9 mouse cellular contexts compared by ENCODE assay signal in the genomic region with DNA sequence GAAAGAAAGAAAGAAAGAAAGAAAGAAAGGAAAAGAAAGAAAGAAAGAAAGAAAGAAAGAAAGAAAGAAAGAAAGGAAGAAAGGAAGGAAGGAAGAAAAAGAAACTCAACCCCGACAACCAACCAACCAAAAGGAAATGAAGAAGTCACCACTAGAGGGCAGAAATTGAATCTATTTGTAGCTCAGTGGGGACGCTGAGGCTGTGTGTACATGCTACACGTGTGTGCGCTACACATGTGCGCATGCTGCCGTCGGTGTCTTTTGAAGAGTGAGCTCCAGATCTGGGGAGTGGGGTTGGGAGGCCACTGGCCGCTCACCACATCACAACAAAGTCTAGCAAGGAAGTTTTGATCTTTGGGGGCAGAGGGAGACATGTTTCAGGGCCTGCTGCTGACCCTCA. TPM values are rescaled to one million over a fixed set of nuclear protein-coding genes. Genes with fewer than 3 reads are reported as not detected.
DNase-seq lines count a peak whose midpoint lies in the region; ATAC-seq and TF ChIP-seq lines count a peak whose summit lies in the region.
"Had no signal": no experiment of that assay in that cellular context is flagged by ENCODE, and none has a peak within 500 bp of the region (broad histone marks: within the 10 kb centered on the region; RNA-seq: fewer than 3 reads in every experiment).

No protein-coding gene starts in this region.

- no peaks in the 10 kb centered on the region for H3K79me2 ChIP-seq in CH12.LX (replicated peaks; ENCODE audit: control insufficient read depth, extremely low read depth, insufficient read depth, poor library complexity, severe bottlenecking)

- in situ Hi-C loops in CH12.LX (cut with MboI; ENCODE audit: low pct_ligation_motif_present, low pct_unique_long_range_greater_than_20kb, low sequenced_read_pairs): no loop called here

- TF ChIP-seq CTCF in kidney, postnatal 0 days (IDR thresholded peaks at IDR 0.05; ENCODE audit: low read depth): peak; percentile 71
- TF ChIP-seq CTCF in CH12.LX (conservative IDR thresholded peaks at IDR 0.05 in 1 of 2, IDR thresholded peaks at IDR 0.05 in 1 of 2; ENCODE audit: low read depth in 2 of 2, low read length in 2 of 2): peak in 1 of 2 experiments; percentile 77; a peak in 2 of 4 replicates

- no peaks in the 10 kb centered on the region for H3K27me3 ChIP-seq in kidney, postnatal 0 days (ENCODE audit: insufficient read depth, low read length)
- H3K27me3 ChIP-seq in CH12.LX (replicated peaks): no peaks in the 10 kb centered on the region

- no peaks in the 10 kb centered on the region for H3K9me3 ChIP-seq in kidney, postnatal 0 days (replicated peaks; ENCODE audit: low read length)
- H3K9me3 ChIP-seq in CH12.LX (replicated peaks; ENCODE audit: low read length): no peaks in the 10 kb centered on the region

- dilution Hi-C loops in CH12.LX (cut with MboI; ENCODE audit: extremely low pct_ligation_motif_present, extremely low pct_unique_long_range_greater_than_20kb, low sequenced_read_pairs): no loop called here

- no peak overlapping the region for H3K4me2 ChIP-seq in kidney, postnatal 0 days (ENCODE audit: low read length)
- no peak overlapping the region for H3K4me2 ChIP-seq in CH12.LX (ENCODE audit: insufficient read depth, low read depth, poor library complexity, severe bottlenecking)

- H3K4me1 ChIP-seq in kidney, postnatal 0 days (replicated peaks; ENCODE audit: insufficient read depth, low read length): no peaks in the 10 kb centered on the region
- peaks cover 14 to 54% of the 10 kb centered on the region in 2 experiments; a peak in 3 of 4 replicates for H3K4me1 ChIP-seq in CH12.LX (ENCODE audit: control insufficient read depth in 1 of 2, insufficient read depth in 2 of 2)

- DNase-seq in kidney, postnatal 0 days (ENCODE audit: low spot score): peak; percentile 70
- no peak for DNase-seq in kidney, adult 18-20 months
- peak; percentile 73 for DNase-seq in CH12.LX (ENCODE audit: extremely low read depth)
- peak; percentile 65 for DNase-seq in brain, adult 2 months (ENCODE audit: low read depth, low spot score)
- DNase-seq in naive thymus-derived CD4-positive, alpha-beta T cell, adult 2 months (ENCODE audit: low read depth): peak; percentile 82
- no peak for DNase-seq in adrenal gland, adult 2 months
- no peak for DNase-seq in kidney, postnatal 36 days

- no peak overlapping the region for H3K4me3 ChIP-seq in kidney, postnatal 0 days (replicated peaks; ENCODE audit: low read depth, low read length)
- no peak overlapping the region for H3K4me3 ChIP-seq in CH12.LX (replicated peaks in 1 of 3; ENCODE audit: low read depth in 2 of 3, low read length in 2 of 3, poor library complexity in 1 of 3)
- H3K4me3 ChIP-seq: myocyte had no signal

- no peak overlapping the region for H3K9ac ChIP-seq in kidney, postnatal 0 days (ENCODE audit: low read depth, low read length)
- no peak overlapping the region for H3K9ac ChIP-seq in CH12.LX (ENCODE audit: insufficient read depth, low read depth)

- WGBS in kidney, postnatal 0 days: 62% methylated on average over 8 of the region's 8 CpGs

- no peak for TF ChIP-seq EP300 in CH12.LX (IDR thresholded peaks at IDR 0.05; ENCODE audit: low read length)

- H3K27ac ChIP-seq in kidney, postnatal 0 days: no peak overlapping the region
- H3K27ac ChIP-seq in CH12.LX (ENCODE audit: insufficient read depth, low read depth): no peak overlapping the region

- ATAC-seq in kidney, postnatal 0 days (replicated peaks; ENCODE audit: low FRiP score, low read depth): no peak
- no peak for ATAC-seq in frontal cortex, adult (ENCODE audit: low TSS enrichment)

- TF ChIP-seq RAD21 in CH12.LX (IDR thresholded peaks at IDR 0.05; ENCODE audit: low read depth, low read length): peak; percentile 59

- no peaks in the 10 kb centered on the region for H3K36me3 ChIP-seq in kidney, postnatal 0 days (ENCODE audit: insufficient read depth, low read length)
- no peaks in the 10 kb centered on the region for H3K36me3 ChIP-seq in CH12.LX (replicated peaks in 1 of 2; ENCODE audit: control insufficient read depth in 1 of 2, insufficient read depth in 1 of 2, low read length in 1 of 2)

- no peak for TF ChIP-seq POLR2A in CH12.LX (IDR thresholded peaks at IDR 0.05; ENCODE audit: low read depth, low read length)

TF ChIP-seq in CH12.LX, 34 proteins besides CTCF, POLR2A, EP300 and RAD21:
- TF ChIP-seq E2F4 (IDR thresholded peaks at IDR 0.05; ENCODE audit: insufficient replicate concordance, low read depth, low read length) (no peak), MAX (IDR thresholded peaks at IDR 0.05; ENCODE audit: low read length) (peak; percentile 87), ZKSCAN1 (IDR thresholded peaks at IDR 0.05; ENCODE audit: borderline replicate concordance, low read depth, low read length) (no peak), BHLHE40 (IDR thresholded peaks at IDR 0.05; ENCODE audit: low read depth, low read length) (peak; percentile 73), JUN (IDR thresholded peaks at IDR 0.05; ENCODE audit: insufficient read depth, low read depth, low read length) (no peak), MYC (IDR thresholded peaks at IDR 0.05; ENCODE audit: low read depth, low read length) (peak; percentile 85; the same call in 1 of the 2 replicates), SMC3 (IDR thresholded peaks at IDR 0.05; ENCODE audit: low read depth, low read length) (peak; percentile 74), ZC3H11A (IDR thresholded peaks at IDR 0.05; ENCODE audit: low read depth, low read length) (no peak; the same call in 1 of the 2 replicates), NRF1 (IDR thresholded peaks at IDR 0.05; ENCODE audit: low read depth, low read length) (no peak), ETS1 (conservative IDR thresholded peaks at IDR 0.05; ENCODE audit: low read depth, low read length) (no peak), POLR2AphosphoS2 (IDR thresholded peaks at IDR 0.05; ENCODE audit: low read depth, low read length) (no peak), TCF12 (IDR thresholded peaks at IDR 0.05; ENCODE audit: low read depth, low read length) (no peak), MXI1 (IDR thresholded peaks at IDR 0.05; ENCODE audit: low read depth, low read length) (peak; percentile 74; the same call in 1 of the 2 replicates), SIN3A (IDR thresholded peaks at IDR 0.05; ENCODE audit: low read length) (no peak), JUND (conservative IDR thresholded peaks at IDR 0.05; ENCODE audit: low read depth, low read length) (no peak)

RNA-seq across cellular contexts. Expression of a gene that starts 38.9 kb away (rescaled TPM):
- 46.5 and 51.7 TPM in 2 replicates for polyA plus RNA-seq in kidney, postnatal 0 days (2015; fragmentation: Nextera tagmentation; extraction: Ambion mirVana)
- total RNA-seq in CH12.LX (2012; rRNA removed): 0.08 and 0.17 TPM in 2 replicates
- total RNA-seq in CH12.LX (2014; rRNA removed): 0.14 and 0.68 TPM in 2 replicates
- polyA plus RNA-seq in CH12.LX (2012; ENCODE audit: insufficient read length, low read depth): 1.1 and 2.2 TPM in 2 replicates
- 10 to 100 TPM; 18.5 to 33.4 TPM for total RNA-seq in adrenal gland, adult 2 months (2021)
- polyA plus RNA-seq in adrenal gland, adult 2 months (2012; rRNA removed): 32.7 and 36.2 TPM in 2 replicates

Comparison
In these comparisons a context has a peak if more than half of its experiments do, and no peak if none do; other contexts are left out.
1. DNase-seq: peak in kidney, postnatal 0 days (single experiment), CH12.LX (single experiment), brain, adult 2 months (single experiment) and naive thymus-derived CD4-positive, alpha-beta T cell, adult 2 months (single experiment); none in kidney, adult 18-20 months (single experiment), adrenal gland, adult 2 months (single experiment) and kidney, postnatal 36 days (0 of 2).
2. RNA of a gene that starts 38.9 kb away (polyA plus RNA-seq): 46.5 to 51.7 TPM in kidney, postnatal 0 days and 32.7 to 36.2 TPM in adrenal gland, adult 2 months; 1.1 to 2.2 TPM in CH12.LX; every median in the first group is over 10 times any median in the second.